Mouse (Mus musculus): ENCODE data around the gene Gm13539.

GRCm38 (mm10) chr2:25798065-25798464 lies 16.0 kb downstream of the Gm13539 start:
- TF ChIP-seq CTCF (IDR thresholded peaks at IDR 0.05; ENCODE audit: extremely low read depth, insufficient read depth, low read length) = no peak
- TF ChIP-seq POLR2A (IDR thresholded peaks at IDR 0.05; ENCODE audit: extremely low read depth, insufficient read depth, low read length) = no peak
